Mouse (Mus musculus) brain, embryonic 14.5 days (tissue): ENCODE measurements at regions not wholly inside any gene's neighbourhood (a gene's known extent, or its start where the extent isn't known, plus 50 kb on each side); places are given as distances from the start of the nearest gene placed in this dataset.

ENCODE experiments used
- DNase-seq: peaks from one replicate; pipeline ENCODE4 v3.0.0-alpha.2; 2011; ENCODE audit warnings: low read depth
- CTCF ChIP-seq: fragments of 200-500 bp; IDR thresholded peaks from 2 replicates; pipeline ENCODE4 v1.5.1; 2012; ENCODE audit warnings: inconsistent platforms, mild to moderate bottlenecking, moderate library complexity, borderline replicate concordance; ENCODE audit not compliant: insufficient read depth, insufficient read length; ENCODE audit errors: extremely low read depth
- POLR2A ChIP-seq: fragments of 200-500 bp; IDR thresholded peaks from 2 replicates; pipeline ENCODE4 v1.6.1; 2012; ENCODE audit warnings: mild to moderate bottlenecking, inconsistent platforms, borderline replicate concordance; ENCODE audit not compliant: poor library complexity, insufficient read depth, insufficient read length, severe bottlenecking; ENCODE audit errors: extremely low read depth

- no peak for DNase-seq
- TF ChIP-seq CTCF (no peak), POLR2A (no peak)
Measured at GRCm38 (mm10) chr7:136483237-136483636, 411.2 kb upstream of the Mgmt start.

- no peak for TF ChIP-seq CTCF
- TF ChIP-seq POLR2A, result no peak
- peak; percentile 39 for DNase-seq
Measured at GRCm38 (mm10) chr7:136487556-136487955, 406.9 kb upstream of the Mgmt start.

- TF ChIP-seq CTCF, result no peak
- no peak for DNase-seq
Measured at GRCm38 (mm10) chr7:136494862-136495261, 399.6 kb upstream of the Mgmt start.

- DNase-seq, result peak; percentile 42
- TF ChIP-seq POLR2A (no peak), CTCF (no peak)
Measured at GRCm38 (mm10) chr7:136496335-136497242, 397.8 kb upstream of the Mgmt start.

- DNase-seq, result peak; percentile 93
- TF ChIP-seq CTCF (no peak), POLR2A (no peak)
Measured at GRCm38 (mm10) chr7:136500059-136500458, 394.4 kb upstream of the Mgmt start.

- no peak for DNase-seq
- no peak for TF ChIP-seq POLR2A
- no peak for TF ChIP-seq CTCF
Measured at GRCm38 (mm10) chr7:136501094-136501493, 393.3 kb upstream of the Mgmt start.

GRCm38 (mm10) chr7:136501855-136502847, 392.3 kb upstream of the Mgmt start:
- no peak for DNase-seq
- no peak for TF ChIP-seq POLR2A
- no peak for TF ChIP-seq CTCF

- no peak for TF ChIP-seq POLR2A
- TF ChIP-seq CTCF, result no peak
- DNase-seq, result no peak
Measured at GRCm38 (mm10) chr7:136511389-136511788, 383.0 kb upstream of the Mgmt start.

GRCm38 (mm10) chr7:136515376-136515775, 379.0 kb upstream of the Mgmt start:
- DNase-seq, result no peak
- TF ChIP-seq CTCF (no peak), POLR2A (no peak)

- no peak for DNase-seq
- TF ChIP-seq POLR2A, result no peak
- no peak for TF ChIP-seq CTCF
Measured at GRCm38 (mm10) chr7:136525821-136526220, 368.6 kb upstream of the Mgmt start.
